Mouse (Mus musculus) small intestine, adult 2 months (tissue): ENCODE measurements around the gene Enoph1. TPM values are rescaled to one million over a fixed set of nuclear protein-coding genes. Genes with fewer than 3 reads are reported as not detected.

Experiments used
- H3K27ac ChIP-seq: fragments of 200-500 bp; 2 replicates; pipeline ENCODE4 v1.5.1; 2012; ENCODE audit warnings: low read depth, low read length, control low read depth, inconsistent platforms; ENCODE audit not compliant: insufficient read depth
- H3K27me3 ChIP-seq: fragments of 200-500 bp; 2 replicates; pipeline ENCODE4 v1.6.1; 2012; ENCODE audit warnings: mild to moderate bottlenecking, moderate library complexity, low read length, inconsistent platforms; ENCODE audit not compliant: control insufficient read depth, insufficient read depth
- H3K36me3 ChIP-seq: fragments of 200-500 bp; 2 replicates; pipeline ENCODE4 v1.6.1; 2012; ENCODE audit warnings: mild to moderate bottlenecking, low read length, control low read depth, inconsistent platforms; ENCODE audit not compliant: control insufficient read depth, insufficient read depth
- H3K4me1 ChIP-seq: fragments of 200-500 bp; 2 replicates; pipeline ENCODE4 v1.6.1; 2012; ENCODE audit warnings: low read length, inconsistent platforms, mixed read lengths; ENCODE audit not compliant: control insufficient read depth, insufficient read depth, insufficient read length
- H3K4me3 ChIP-seq: fragments of 200-500 bp; 2 replicates; pipeline ENCODE4 v1.5.1; 2012; ENCODE audit warnings: low read depth, mild to moderate bottlenecking, control low read depth, inconsistent platforms, low read length, moderate library complexity
- CTCF ChIP-seq: fragments of 200-500 bp; IDR thresholded peaks from 2 replicates; pipeline ENCODE4 v1.5.1; 2012; ENCODE audit warnings: low read depth, mild to moderate bottlenecking, control low read depth, inconsistent platforms, low read length, moderate library complexity, mixed read lengths; ENCODE audit not compliant: insufficient replicate concordance, insufficient read length; ENCODE audit errors: extremely low read depth
- POLR2A ChIP-seq: fragments of 200-500 bp; IDR thresholded peaks from 2 replicates; pipeline ENCODE4 v1.6.1; 2012; ENCODE audit warnings: low read depth, mild to moderate bottlenecking, control low read depth, inconsistent platforms, low read length, moderate library complexity
- WGBS: fragments of 180-500 bp; shearing (Covaris S2); methylation state at CpG from one replicate; pipeline ENCODE4 v1.1.7; 2018; 5-methylcytosine and 5-hydroxymethylcytosine counted together
- polyA plus RNA-seq: library from polyadenylated mRNA; depleted of rRNA; stranded (reverse); fragments of >200 nt; gene quantifications from 2 replicates; pipeline ENCODE4 v1.2.3, GENCODE M21; 2012

The Enoph1 gene
- polyA plus RNA-seq, 1 experiment = 33.9 TPM

GRCm38 (mm10) chr5:100071541-100071940 lies 31.8 kb downstream of the Enoph1 start:
- no peak overlapping the region for H3K4me3 ChIP-seq
- no peaks in the 10 kb centered on the region for H3K4me1 ChIP-seq
- 92% methylated on average over 5 of the region's 5 CpGs for WGBS
- H3K27me3 ChIP-seq = no peaks in the 10 kb centered on the region
- H3K36me3 ChIP-seq = peaks cover 18% of the 10 kb centered on the region
- H3K27ac ChIP-seq = no peak overlapping the region
- TF ChIP-seq CTCF = no peak
- TF ChIP-seq POLR2A = no peak

GRCm38 (mm10) chr5:100072557-100072956 lies 32.8 kb downstream of the Enoph1 start:
- Histone ChIP-seq H3K4me3 (no peak overlapping the region), H3K36me3 (peaks cover 12% of the 10 kb centered on the region), H3K27ac (no peak overlapping the region), H3K27me3 (no peaks in the 10 kb centered on the region), H3K4me1 (no peaks in the 10 kb centered on the region)
- TF ChIP-seq POLR2A (no peak), CTCF (no peak)
- WGBS = 82% methylated on average over 9 of the region's 9 CpGs

GRCm38 (mm10) chr5:100074571-100074970 lies 34.8 kb downstream of the Enoph1 start:
- Histone ChIP-seq H3K27ac (no peak overlapping the region), H3K4me3 (no peak overlapping the region), H3K4me1 (peaks cover 6% of the 10 kb centered on the region; the same call in 1 of the 2 replicates), H3K36me3 (peaks cover 6% of the 10 kb centered on the region; the same call in 1 of the 2 replicates), H3K27me3 (no peaks in the 10 kb centered on the region)
- no peak for TF ChIP-seq CTCF
- TF ChIP-seq POLR2A = no peak
- WGBS = 60% methylated on average over 4 of the region's 4 CpGs

GRCm38 (mm10) chr5:100079040-100079930 lies 39.5 kb downstream of the Enoph1 start:
- TF ChIP-seq CTCF = no peak
- TF ChIP-seq POLR2A = no peak
- Histone ChIP-seq H3K27ac (no peak overlapping the region), H3K4me1 (peaks cover 6% of the 10 kb centered on the region; the same call in 1 of the 2 replicates), H3K27me3 (no peaks in the 10 kb centered on the region), H3K36me3 (no peaks in the 10 kb centered on the region), H3K4me3 (peak overlapping the region; percentile 61)
- WGBS = 21% methylated on average over 36 of the region's 36 CpGs

- Histone ChIP-seq H3K4me1 (peaks cover 6% of the 10 kb centered on the region; the same call in 1 of the 2 replicates), H3K36me3 (no peaks in the 10 kb centered on the region), H3K27me3 (no peaks in the 10 kb centered on the region), H3K27ac (no peak overlapping the region), H3K4me3 (peak overlapping the region; percentile 61; the same call in 1 of the 2 replicates)
- TF ChIP-seq CTCF = no peak
- no peak for TF ChIP-seq POLR2A
- 55% methylated on average over 8 of the region's 8 CpGs for WGBS
These were observed 40.1 kb downstream of the Enoph1 start for GRCm38 (mm10) chr5:100079931-100080275.

- WGBS = 76% methylated on average over 4 of the region's 4 CpGs
- H3K4me3 ChIP-seq = no peak overlapping the region
- no peak for TF ChIP-seq CTCF
- TF ChIP-seq POLR2A = no peak
- no peaks in the 10 kb centered on the region for H3K27me3 ChIP-seq
- no peaks in the 10 kb centered on the region for H3K36me3 ChIP-seq
- H3K4me1 ChIP-seq = peaks cover 9% of the 10 kb centered on the region; the same call in 1 of the 2 replicates
- no peak overlapping the region for H3K27ac ChIP-seq
These were observed 42.2 kb downstream of the Enoph1 start for GRCm38 (mm10) chr5:100082006-100082405.

- Histone ChIP-seq H3K27me3 (no peaks in the 10 kb centered on the region), H3K4me3 (no peak overlapping the region), H3K27ac (no peak overlapping the region), H3K4me1 (peaks cover 8% of the 10 kb centered on the region; the same call in 1 of the 2 replicates), H3K36me3 (no peaks in the 10 kb centered on the region)
- TF ChIP-seq POLR2A = no peak
- no peak for TF ChIP-seq CTCF
- whole genome bisulfite sequencing = 76% methylated on average over 12 of the region's 12 CpGs
These were observed 44.3 kb downstream of the Enoph1 start for GRCm38 (mm10) chr5:100083953-100084562.
